Mouse (Mus musculus): Measurements from ENCODE around the gene Ern1. TPM values are rescaled to one million over a fixed set of nuclear protein-coding genes. Genes with fewer than 3 reads are reported as not detected.
A peak's percentile ranks its signal among the peaks of the same experiment; 100 is the strongest.
"Not testable (repeated sequence)": the region's sequence is repeated elsewhere in the genome, so short reads cannot be mapped to it uniquely, and the experiment has no call there.

The Ern1 gene
- polyA plus RNA-seq, 1 experiment from 2014 or later = 5.9 TPM

GRCm38 (mm10) chr11:106419262-106420102 is 68.2 kb downstream of the Ern1 start:
- H3K9me3 ChIP-seq = no peaks in the 10 kb centered on the region
- 0 out of 2 replicates have a peak overlapping the region, but pooled peaks have one; percentile 17 for H3K9ac ChIP-seq
- no peaks in the 10 kb centered on the region for H3K4me1 ChIP-seq
- no peak overlapping the region for H3K4me2 ChIP-seq
- 0 out of 2 replicates have a peak overlapping the region, but pooled peaks have one; percentile 24 for H3K27ac ChIP-seq
- H3K4me3 ChIP-seq = no peak overlapping the region
- peaks cover 21% of the 10 kb centered on the region for H3K36me3 ChIP-seq
- WGBS = 74% methylated on average over 9 of the region's 9 CpGs
- H3K27me3 ChIP-seq = no peaks in the 10 kb centered on the region
- no peak for ATAC-seq (ENCODE audit: insufficient number of reproducible peaks, low FRiP score, low TSS enrichment, low read depth)

GRCm38 (mm10) chr11:106418622-106419196 is 68.9 kb downstream of the Ern1 start:
- no peak for ATAC-seq (ENCODE audit: insufficient number of reproducible peaks, low FRiP score, low TSS enrichment, low read depth)
- Histone ChIP-seq H3K36me3 (peaks cover 21% of the 10 kb centered on the region), H3K4me2 (no peak overlapping the region), H3K27ac (no peak overlapping the region), H3K4me3 (no peak overlapping the region), H3K4me1 (no peaks in the 10 kb centered on the region), H3K27me3 (no peaks in the 10 kb centered on the region), H3K9me3 (no peaks in the 10 kb centered on the region), H3K9ac (no peak overlapping the region)
- WGBS = 42% methylated on average over 4 of the region's 4 CpGs

GRCm38 (mm10) chr11:106417860-106418259 is 69.8 kb downstream of the Ern1 start:
- Histone ChIP-seq H3K4me1 (no peaks in the 10 kb centered on the region), H3K9ac (no peak overlapping the region), H3K4me2 (no peak overlapping the region), H3K4me3 (no peak overlapping the region), H3K27ac (no peak overlapping the region), H3K27me3 (no peaks in the 10 kb centered on the region), H3K9me3 (no peaks in the 10 kb centered on the region), H3K36me3 (peaks cover 19% of the 10 kb centered on the region)
- no peak for ATAC-seq (ENCODE audit: insufficient number of reproducible peaks, low FRiP score, low TSS enrichment, low read depth)
- WGBS = 81% methylated on average over 2 of the region's 2 CpGs

- WGBS = 73% methylated on average over 3 of the region's 3 CpGs
- Histone ChIP-seq H3K9me3 (no peaks in the 10 kb centered on the region), H3K4me3 (no peak overlapping the region), H3K9ac (no peak overlapping the region), H3K27ac (no peak overlapping the region), H3K4me2 (no peak overlapping the region), H3K36me3 (peaks cover 19% of the 10 kb centered on the region), H3K4me1 (no peaks in the 10 kb centered on the region), H3K27me3 (no peaks in the 10 kb centered on the region)
- ATAC-seq (ENCODE audit: insufficient number of reproducible peaks, low FRiP score, low TSS enrichment, low read depth) = no peak
These were observed 71.3 kb downstream of the Ern1 start for GRCm38 (mm10) chr11:106416331-106416730.

- H3K27me3 ChIP-seq = no peaks in the 10 kb centered on the region
- 90% methylated on average over 3 of the region's 3 CpGs for WGBS
These were observed 74.9 kb downstream of the Ern1 start for GRCm38 (mm10) chr11:106412641-106413360.

GRCm38 (mm10) chr11:106411157-106411556 is 76.5 kb downstream of the Ern1 start:
- peaks cover 41% of the 10 kb centered on the region for H3K36me3 ChIP-seq
- ATAC-seq (ENCODE audit: insufficient number of reproducible peaks, low FRiP score, low TSS enrichment, low read depth) = no peak

More at GRCm38 (mm10) chr11:106412641-106413360, 74.9 kb downstream of the Ern1 start:
- H3K27ac ChIP-seq = no peak overlapping the region
- no peaks in the 10 kb centered on the region for H3K9me3 ChIP-seq
- ATAC-seq (ENCODE audit: insufficient number of reproducible peaks, low FRiP score, low TSS enrichment, low read depth) = no peak
- no peak overlapping the region for H3K4me2 ChIP-seq
- H3K36me3 ChIP-seq = peaks cover 29% of the 10 kb centered on the region
- no peak overlapping the region for H3K4me3 ChIP-seq
- no peaks in the 10 kb centered on the region for H3K4me1 ChIP-seq
- no peak overlapping the region for H3K9ac ChIP-seq

GRCm38 (mm10) chr11:106410507-106410906 is 77.1 kb downstream of the Ern1 start:
- Histone ChIP-seq H3K4me1 (no peaks in the 10 kb centered on the region), H3K4me3 (no peak overlapping the region), H3K4me2 (no peak overlapping the region), H3K36me3 (peaks cover 45% of the 10 kb centered on the region), H3K9me3 (no peaks in the 10 kb centered on the region), H3K9ac (no peak overlapping the region), H3K27ac (no peak overlapping the region), H3K27me3 (no peaks in the 10 kb centered on the region)
- 79% methylated on average over 3 of the region's 3 CpGs for WGBS
- ATAC-seq (ENCODE audit: insufficient number of reproducible peaks, low FRiP score, low TSS enrichment, low read depth) = no peak

More at GRCm38 (mm10) chr11:106411157-106411556, 76.5 kb downstream of the Ern1 start:
- H3K9ac ChIP-seq = no peak overlapping the region
- 78% methylated on average over 2 of the region's 2 CpGs for WGBS
- no peaks in the 10 kb centered on the region for H3K9me3 ChIP-seq
- H3K4me1 ChIP-seq = no peaks in the 10 kb centered on the region
- H3K27me3 ChIP-seq = no peaks in the 10 kb centered on the region
- H3K4me3 ChIP-seq = no peak overlapping the region
- H3K4me2 ChIP-seq = no peak overlapping the region
- H3K27ac ChIP-seq = no peak overlapping the region

- H3K27ac ChIP-seq = no peak overlapping the region
- H3K9me3 ChIP-seq = no peaks in the 10 kb centered on the region
- 82% methylated on average over 4 of the region's 4 CpGs for WGBS
- ATAC-seq (ENCODE audit: insufficient number of reproducible peaks, low FRiP score, low TSS enrichment, low read depth) = no peak
- H3K9ac ChIP-seq = no peak overlapping the region
- H3K36me3 ChIP-seq = peaks cover 49% of the 10 kb centered on the region
- no peaks in the 10 kb centered on the region for H3K4me1 ChIP-seq
- H3K4me3 ChIP-seq = no peak overlapping the region
- no peak overlapping the region for H3K4me2 ChIP-seq
- H3K27me3 ChIP-seq = no peaks in the 10 kb centered on the region
These were observed 77.6 kb downstream of the Ern1 start for GRCm38 (mm10) chr11:106410011-106410410.

- Histone ChIP-seq H3K9me3 (no peaks in the 10 kb centered on the region), H3K4me3 (no peak overlapping the region), H3K27ac (no peak overlapping the region), H3K4me2 (no peak overlapping the region), H3K9ac (no peak overlapping the region), H3K4me1 (no peaks in the 10 kb centered on the region), H3K36me3 (peaks cover 40% of the 10 kb centered on the region), H3K27me3 (no peaks in the 10 kb centered on the region)
- WGBS = 96% methylated on average over 8 of the region's 8 CpGs
- ATAC-seq (ENCODE audit: insufficient number of reproducible peaks, low FRiP score, low TSS enrichment, low read depth) = no peak
These were observed 89.2 kb downstream of the Ern1 start for GRCm38 (mm10) chr11:106398481-106398880.

GRCm38 (mm10) chr11:106397656-106398055 is 90.0 kb downstream of the Ern1 start:
- no peak for ATAC-seq (ENCODE audit: insufficient number of reproducible peaks, low FRiP score, low TSS enrichment, low read depth)
- no peaks in the 10 kb centered on the region for H3K9me3 ChIP-seq
- H3K9ac ChIP-seq = no peak overlapping the region
- H3K4me3 ChIP-seq = no peak overlapping the region
- WGBS = 85% methylated on average over 3 of the region's 3 CpGs
- H3K4me1 ChIP-seq = no peaks in the 10 kb centered on the region
- no peak overlapping the region for H3K4me2 ChIP-seq
- H3K27ac ChIP-seq = no peak overlapping the region
- H3K27me3 ChIP-seq = no peaks in the 10 kb centered on the region
- H3K36me3 ChIP-seq = peaks cover 36% of the 10 kb centered on the region

GRCm38 (mm10) chr11:106394055-106394454 is 93.6 kb downstream of the Ern1 start:
- not testable (repeated sequence) for H3K4me3 ChIP-seq; H3K4me1 ChIP-seq; H3K4me2 ChIP-seq; ATAC-seq (ENCODE audit: insufficient number of reproducible peaks, low FRiP score, low TSS enrichment, low read depth); H3K27me3 ChIP-seq; H3K9ac ChIP-seq; H3K9me3 ChIP-seq; H3K27ac ChIP-seq
- 78% methylated on average over 2 of the region's 2 CpGs for WGBS
- peaks cover 21% of the 10 kb centered on the region for H3K36me3 ChIP-seq

- Histone ChIP-seq H3K4me3 (no peak overlapping the region), H3K9ac (no peak overlapping the region), H3K9me3 (no peaks in the 10 kb centered on the region), H3K4me1 (peaks cover 8% of the 10 kb centered on the region), H3K4me2 (no peak overlapping the region), H3K27ac (no peak overlapping the region), H3K27me3 (no peaks in the 10 kb centered on the region), H3K36me3 (peaks cover 13% of the 10 kb centered on the region)
- WGBS = 50% methylated on average over 4 of the region's 4 CpGs
- no peak for ATAC-seq (ENCODE audit: insufficient number of reproducible peaks, low FRiP score, low TSS enrichment, low read depth)
These were observed 94.4 kb downstream of the Ern1 start for GRCm38 (mm10) chr11:106393331-106393616.
